Mouse (Mus musculus) embryonic facial prominence, embryonic 10.5 days (tissue): Measurements from ENCODE around the gene BC029722. TPM values are rescaled to one million over a fixed set of nuclear protein-coding genes. Genes with fewer than 3 reads are reported as not detected.
A peak's percentile ranks its signal among the peaks of the same experiment; 100 is the strongest.

Source experiments
- DNase-seq: peaks from one replicate; pipeline ENCODE4 v3.0.0-alpha.2; 2017; ENCODE audit warnings: low spot score
- H3K27ac ChIP-seq: fragments of 300-500 bp; sonication (generic); replicated peaks from 2 replicates; pipeline ENCODE4 v1.5.1; 2016; ENCODE audit warnings: mild to moderate bottlenecking
- H3K27me3 ChIP-seq: fragments of 300-500 bp; sonication (generic); replicated peaks from 2 replicates; pipeline ENCODE4 v1.6.1; 2016; ENCODE audit warnings: low read depth, mild to moderate bottlenecking; ENCODE audit not compliant: poor library complexity, severe bottlenecking
- H3K36me3 ChIP-seq: fragments of 300-500 bp; sonication (generic); replicated peaks from 2 replicates; pipeline ENCODE4 v1.6.1; 2016; ENCODE audit warnings: mild to moderate bottlenecking, moderate library complexity
- H3K4me1 ChIP-seq: fragments of 300-500 bp; sonication (generic); 2 replicates; pipeline ENCODE4 v1.6.1; 2016
- H3K4me3 ChIP-seq: fragments of 300-500 bp; sonication (generic); 2 replicates; pipeline ENCODE4 v1.5.1; 2016; ENCODE audit warnings: mild to moderate bottlenecking, moderate library complexity
- H3K9me3 ChIP-seq: fragments of 300-500 bp; sonication (generic); 2 replicates; pipeline ENCODE4 v1.6.1; 2016; ENCODE audit warnings: mild to moderate bottlenecking
- WGBS: fragments of 180-500 bp; shearing (Covaris S2); methylation state at CpG from one replicate; pipeline ENCODE4 v1.1.7; 2016; 5-methylcytosine and 5-hydroxymethylcytosine counted together
- polyA plus RNA-seq: library from polyadenylated mRNA; unstranded; fragments of >200 nt; fragmentation: Nextera tagmentation; extraction: Ambion mirVana; gene quantifications from 2 replicates; pipeline ENCODE4 v1.2.1, GENCODE M21; 2016

BC029722 gene
- polyA plus RNA-seq, 1 experiment from 2014 or later, result 8.4 TPM

- Histone ChIP-seq H3K4me3 (no peak overlapping the region), H3K9me3 (no peaks in the 10 kb centered on the region), H3K27ac (no peak overlapping the region), H3K27me3 (no peaks in the 10 kb centered on the region), H3K36me3 (no peaks in the 10 kb centered on the region), H3K4me1 (no peaks in the 10 kb centered on the region)
- DNase-seq, result no peak
- 59% methylated on average over 3 of the region's 3 CpGs for WGBS
These were observed 20.6 kb downstream of the BC029722 start for GRCm38 (mm10) chr2:155798613-155799012.

DNA sequence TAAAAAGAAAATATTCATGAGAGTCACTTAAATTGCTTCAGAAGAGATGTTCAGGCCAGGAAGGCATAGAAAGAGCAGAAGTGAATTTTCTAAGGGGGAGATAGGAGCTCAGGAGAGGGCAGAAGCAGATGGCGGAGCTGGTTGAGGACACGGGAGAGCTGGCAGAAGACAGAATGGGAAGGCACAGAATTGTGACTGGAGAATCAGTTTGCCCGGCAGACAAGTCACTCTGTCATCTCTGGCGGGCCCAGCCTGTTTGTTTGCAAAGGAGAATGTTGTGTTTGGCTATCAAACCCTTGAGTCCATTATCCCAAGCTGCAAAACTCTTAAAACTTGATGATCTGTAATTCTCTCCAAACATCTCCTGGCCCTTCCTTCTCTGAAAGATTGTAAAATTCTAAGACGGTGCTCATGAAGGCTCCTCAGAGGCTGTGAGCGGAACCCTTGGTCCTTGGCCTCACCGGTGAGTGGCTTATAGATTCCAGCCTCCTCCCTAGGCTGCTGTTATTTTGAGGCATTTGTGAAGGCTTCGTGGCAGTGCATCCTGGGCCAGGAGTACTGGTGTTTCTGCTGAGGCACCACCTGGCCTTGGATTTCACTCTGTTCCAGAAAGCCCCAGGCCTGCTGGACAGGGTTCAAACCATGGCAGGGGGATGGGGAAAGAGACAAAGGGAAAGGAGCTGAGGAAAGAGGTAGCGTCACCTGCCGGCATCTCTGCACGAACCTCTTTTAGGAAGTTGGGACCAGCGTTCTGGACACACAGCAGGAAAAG is 24.4 kb downstream of the BC029722 start:
- 90% methylated on average over 12 of the region's 12 CpGs for WGBS
- H3K36me3 ChIP-seq, result no peaks in the 10 kb centered on the region
- no peak overlapping the region for H3K27ac ChIP-seq
- no peaks in the 10 kb centered on the region for H3K27me3 ChIP-seq
- H3K4me1 ChIP-seq, result peaks cover 5% of the 10 kb centered on the region
- no peak for DNase-seq
- no peak overlapping the region for H3K4me3 ChIP-seq
- H3K9me3 ChIP-seq, result no peaks in the 10 kb centered on the region

GRCm38 (mm10) chr2:155792899-155793298 is 26.3 kb downstream of the BC029722 start:
- Histone ChIP-seq H3K9me3 (no peaks in the 10 kb centered on the region), H3K36me3 (no peaks in the 10 kb centered on the region), H3K4me1 (peaks cover 5% of the 10 kb centered on the region), H3K27ac (no peak overlapping the region), H3K27me3 (no peaks in the 10 kb centered on the region), H3K4me3 (peak overlapping the region; percentile 25; the same call in 1 of the 2 replicates)
- DNase-seq, result no peak
- WGBS, result 31% methylated on average over 12 of the region's 12 CpGs

- H3K27me3 ChIP-seq, result no peaks in the 10 kb centered on the region
- no peaks in the 10 kb centered on the region for H3K36me3 ChIP-seq
- H3K4me1 ChIP-seq, result peaks cover 4% of the 10 kb centered on the region
- no peak for DNase-seq
- 81% methylated on average over 18 of the region's 18 CpGs for WGBS
- no peak overlapping the region for H3K27ac ChIP-seq
- no peaks in the 10 kb centered on the region for H3K9me3 ChIP-seq
- H3K4me3 ChIP-seq, result no peak overlapping the region
These were observed 31.0 kb downstream of the BC029722 start for GRCm38 (mm10) chr2:155787949-155788931.

DNA sequence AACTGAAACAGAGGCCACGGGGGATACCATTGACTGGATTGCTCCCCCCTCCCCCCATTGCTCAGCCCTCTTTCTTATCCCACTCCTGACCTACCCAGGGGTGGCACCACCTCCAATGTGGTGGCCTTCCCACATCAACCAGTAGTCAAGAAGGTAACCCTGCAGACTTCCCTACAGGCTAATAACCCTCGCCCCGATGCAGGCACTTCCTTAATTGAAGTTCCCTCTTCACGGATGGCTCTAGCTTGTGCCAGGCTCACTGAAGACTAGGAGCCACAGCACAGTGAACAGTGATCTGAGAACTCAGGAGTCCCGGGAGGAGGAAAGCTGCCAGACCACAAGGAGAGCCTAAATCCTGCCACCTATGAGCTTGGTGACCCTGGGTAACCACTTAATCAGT is 32.3 kb downstream of the BC029722 start:
- no peaks in the 10 kb centered on the region for H3K4me1 ChIP-seq
- H3K4me3 ChIP-seq, result no peak overlapping the region
- no peak overlapping the region for H3K27ac ChIP-seq
- H3K9me3 ChIP-seq, result no peaks in the 10 kb centered on the region
- no peaks in the 10 kb centered on the region for H3K36me3 ChIP-seq
- no peaks in the 10 kb centered on the region for H3K27me3 ChIP-seq
- WGBS, result 75% methylated on average over 5 of the region's 5 CpGs
- DNase-seq, result no peak

DNA sequence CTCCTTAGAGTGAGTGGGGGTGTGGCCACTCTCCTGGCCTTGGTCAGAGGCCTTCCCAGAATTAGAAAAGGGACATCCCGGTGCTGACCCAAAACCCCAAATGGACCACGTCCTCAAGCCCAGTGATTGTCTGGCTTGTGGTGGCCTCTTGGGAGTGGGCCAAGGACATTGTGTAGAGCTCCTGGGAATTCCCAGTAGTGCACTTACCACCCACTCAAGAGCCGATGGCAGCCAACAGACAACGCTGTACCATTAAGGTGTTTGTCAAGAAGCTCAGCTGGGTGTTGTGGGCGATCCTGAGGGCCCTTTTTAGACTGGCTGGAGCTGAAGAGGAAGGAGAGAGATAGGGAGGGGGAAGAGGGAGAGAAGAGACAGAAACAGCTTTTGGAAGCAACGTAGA is 34.7 kb downstream of the BC029722 start:
- H3K4me1 ChIP-seq, result no peaks in the 10 kb centered on the region
- WGBS, result 82% methylated on average over 6 of the region's 6 CpGs

DNA sequence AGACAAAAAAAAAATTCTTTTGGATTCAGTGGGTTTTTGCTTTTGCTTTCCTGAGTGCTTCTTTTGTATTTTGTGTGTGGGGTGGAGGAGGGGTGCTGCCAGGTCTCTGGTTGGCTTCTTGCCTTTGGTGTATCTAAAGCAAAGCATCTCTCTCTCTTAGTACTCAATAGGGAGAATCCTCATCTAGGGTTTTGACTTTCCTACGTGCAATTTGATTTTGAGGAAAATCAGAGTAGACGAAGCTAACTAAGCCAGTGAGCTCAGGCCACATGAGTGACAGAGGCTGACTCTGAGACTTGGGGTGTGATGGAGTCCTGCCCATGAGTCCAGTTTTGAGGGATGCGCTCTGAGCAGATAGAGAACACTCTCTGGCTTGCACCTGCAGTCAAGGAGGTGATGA is 39.7 kb downstream of the BC029722 start:
- no peaks in the 10 kb centered on the region for H3K9me3 ChIP-seq
- no peak overlapping the region for H3K4me3 ChIP-seq
- no peak overlapping the region for H3K27ac ChIP-seq
- H3K4me1 ChIP-seq, result peaks cover 9% of the 10 kb centered on the region
- H3K36me3 ChIP-seq, result no peaks in the 10 kb centered on the region
- no peak for DNase-seq
- H3K27me3 ChIP-seq, result peaks cover 42% of the 10 kb centered on the region
- 88% methylated on average over 3 of the region's 3 CpGs for WGBS

More for the DNA sequence above, 34.7 kb downstream of the BC029722 start:
- H3K27me3 ChIP-seq, result no peaks in the 10 kb centered on the region
- no peak overlapping the region for H3K27ac ChIP-seq
- DNase-seq, result no peak
- no peaks in the 10 kb centered on the region for H3K9me3 ChIP-seq
- no peaks in the 10 kb centered on the region for H3K36me3 ChIP-seq
- no peak overlapping the region for H3K4me3 ChIP-seq

DNA sequence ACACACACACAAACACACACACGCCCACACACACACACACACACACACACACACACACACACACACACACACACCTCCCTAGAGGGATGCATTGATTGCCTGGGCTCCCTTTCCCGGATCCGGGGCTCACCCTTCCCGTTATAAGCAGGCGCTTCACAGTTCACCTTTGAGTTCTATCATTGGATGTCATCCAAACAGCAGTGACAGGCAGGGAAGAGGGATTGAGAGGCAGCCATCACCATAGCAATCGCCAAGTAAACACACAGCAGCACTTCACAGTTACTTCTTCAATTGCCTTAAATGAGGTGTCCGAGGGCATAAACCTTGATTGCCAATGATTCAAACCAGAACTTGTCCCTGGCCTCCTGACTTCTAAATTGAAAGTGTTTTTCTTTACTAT is 40.2 kb downstream of the BC029722 start:
- no peak overlapping the region for H3K27ac ChIP-seq
- H3K4me1 ChIP-seq, result peaks cover 9% of the 10 kb centered on the region
- 68% methylated on average over 7 of the region's 7 CpGs for WGBS
- H3K4me3 ChIP-seq, result no peak overlapping the region
- H3K27me3 ChIP-seq, result peaks cover 46% of the 10 kb centered on the region
- H3K36me3 ChIP-seq, result no peaks in the 10 kb centered on the region
- no peaks in the 10 kb centered on the region for H3K9me3 ChIP-seq
- DNase-seq, result no peak

DNA sequence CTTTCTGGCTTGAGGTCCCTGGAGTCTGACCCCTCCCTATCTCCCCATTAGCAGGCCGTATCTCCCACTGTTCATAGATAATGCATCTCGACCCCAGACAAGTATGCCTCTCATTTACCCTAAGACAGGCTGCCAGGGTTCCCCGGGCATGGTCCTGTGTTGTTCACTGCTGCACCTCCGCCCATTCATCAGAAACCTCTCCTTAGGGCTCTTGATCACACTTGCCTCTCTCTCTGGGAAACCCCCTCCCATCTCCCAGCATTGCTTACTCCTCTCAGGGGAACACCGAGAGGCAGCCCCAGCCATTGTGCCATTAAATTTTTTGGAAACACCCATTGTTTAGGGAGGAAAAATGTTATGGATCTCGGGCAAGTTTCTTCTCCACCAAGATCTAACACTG is 41.2 kb downstream of the BC029722 start:
- WGBS, result 76% methylated on average over 6 of the region's 6 CpGs
- Histone ChIP-seq H3K36me3 (no peaks in the 10 kb centered on the region), H3K4me3 (no peak overlapping the region), H3K27me3 (peaks cover 57% of the 10 kb centered on the region), H3K27ac (no peak overlapping the region), H3K9me3 (no peaks in the 10 kb centered on the region), H3K4me1 (peaks cover 9% of the 10 kb centered on the region)
- DNase-seq, result no peak

DNA sequence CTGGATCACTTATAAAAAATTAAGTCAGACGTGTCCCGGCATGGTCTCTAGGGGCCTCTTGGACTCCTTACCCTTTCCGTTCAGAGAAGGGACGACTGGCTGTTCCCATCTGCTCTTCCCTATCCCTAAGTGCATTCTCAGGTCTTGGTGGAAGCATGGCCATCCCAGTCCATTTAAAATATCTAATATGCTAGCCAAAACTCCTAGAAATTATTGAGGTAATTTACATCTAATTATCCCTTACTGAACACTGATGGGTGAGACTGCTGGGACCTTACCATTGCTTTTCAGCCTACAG is 41.6 kb downstream of the BC029722 start:
- H3K27ac ChIP-seq, result no peak overlapping the region
- H3K4me3 ChIP-seq, result no peak overlapping the region
- peaks cover 61% of the 10 kb centered on the region for H3K27me3 ChIP-seq
- DNase-seq, result no peak
- no peaks in the 10 kb centered on the region for H3K9me3 ChIP-seq
- peaks cover 9% of the 10 kb centered on the region for H3K4me1 ChIP-seq
- 84% methylated on average over 4 of the region's 4 CpGs for WGBS
- H3K36me3 ChIP-seq, result no peaks in the 10 kb centered on the region

DNA sequence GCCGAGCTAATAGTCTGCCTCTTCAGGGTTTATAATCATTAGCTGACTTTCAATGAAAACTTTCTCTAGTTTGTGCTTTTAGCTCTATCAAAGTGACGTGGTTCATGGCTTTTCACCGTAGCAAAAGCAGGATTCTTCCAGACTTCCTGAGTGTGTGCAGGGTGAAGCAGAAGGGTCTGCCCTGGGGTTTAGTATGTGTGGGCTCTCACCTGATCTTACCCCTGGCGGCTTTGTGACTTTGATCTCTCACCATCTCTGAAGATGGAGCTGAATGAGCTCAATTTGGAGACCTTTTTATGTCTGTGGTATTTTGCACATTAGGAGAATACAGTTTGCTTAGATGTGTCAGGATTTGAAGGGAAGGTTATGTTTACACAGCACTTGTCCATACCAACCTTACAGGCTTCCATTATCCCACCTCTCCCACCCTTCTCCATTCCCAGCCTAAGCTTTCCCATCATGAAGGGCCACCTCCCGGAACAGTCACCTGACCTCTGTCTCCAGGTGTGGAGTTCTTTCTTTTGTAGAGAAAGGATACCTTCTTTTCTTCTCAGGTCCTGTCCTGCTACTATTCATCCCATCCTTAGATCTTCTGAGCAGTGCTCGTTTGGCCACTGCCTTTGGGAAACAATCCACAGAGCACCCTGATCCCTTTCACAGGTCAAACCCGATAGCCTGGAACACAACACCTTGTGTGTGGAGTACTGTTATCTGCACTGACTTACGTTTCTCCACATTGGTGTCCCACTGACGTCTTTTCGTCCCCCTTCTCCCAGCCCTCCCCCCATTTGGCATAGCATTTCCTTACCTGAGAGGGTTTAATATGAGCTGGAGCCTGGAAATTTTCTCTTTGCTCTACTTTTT is 42.2 kb downstream of the BC029722 start:
- Histone ChIP-seq H3K9me3 (no peaks in the 10 kb centered on the region), H3K4me3 (no peak overlapping the region), H3K4me1 (peaks cover 9% of the 10 kb centered on the region), H3K27ac (no peak overlapping the region), H3K36me3 (no peaks in the 10 kb centered on the region), H3K27me3 (peaks cover 63% of the 10 kb centered on the region)
- DNase-seq, result no peak
- WGBS, result 70% methylated on average over 10 of the region's 10 CpGs

- 1% methylated on average over 44 of the region's 44 CpGs for WGBS
- Histone ChIP-seq H3K4me1 (peaks cover 9% of the 10 kb centered on the region), H3K4me3 (peak overlapping the region; percentile 68), H3K27me3 (peaks cover 63% of the 10 kb centered on the region), H3K36me3 (no peaks in the 10 kb centered on the region), H3K9me3 (no peaks in the 10 kb centered on the region), H3K27ac (0 out of 2 replicates have a peak overlapping the region, but pooled peaks have one; percentile 24)
- peak; percentile 87 for DNase-seq
These were observed 43.5 kb downstream of the BC029722 start for GRCm38 (mm10) chr2:155775685-155776263.
